Mouse (Mus musculus) G1E-ER4 (cell line): ENCODE data around the gene Wnt8b. TPM values are rescaled to one million over a fixed set of nuclear protein-coding genes. Genes with fewer than 3 reads are reported as not detected.

Experiments
- GATA1 ChIP-seq: IDR thresholded peaks from one replicate; pipeline ENCODE4 v1.8.0; 2012; ENCODE audit warnings: low read length, inconsistent platforms
- polyA plus RNA-seq: library from polyadenylated mRNA; stranded (reverse); fragments of >175 nt; gene quantifications from 2 replicates; pipeline ENCODE4 v1.2.3, GENCODE M21; 2012

The Wnt8b gene
- polyA plus RNA-seq, 1 experiment: not detected

- no peak for TF ChIP-seq GATA1
Observed at GRCm38 (mm10) chr19:44501925-44502324, 8.7 kb downstream of the Wnt8b start.

DNA sequence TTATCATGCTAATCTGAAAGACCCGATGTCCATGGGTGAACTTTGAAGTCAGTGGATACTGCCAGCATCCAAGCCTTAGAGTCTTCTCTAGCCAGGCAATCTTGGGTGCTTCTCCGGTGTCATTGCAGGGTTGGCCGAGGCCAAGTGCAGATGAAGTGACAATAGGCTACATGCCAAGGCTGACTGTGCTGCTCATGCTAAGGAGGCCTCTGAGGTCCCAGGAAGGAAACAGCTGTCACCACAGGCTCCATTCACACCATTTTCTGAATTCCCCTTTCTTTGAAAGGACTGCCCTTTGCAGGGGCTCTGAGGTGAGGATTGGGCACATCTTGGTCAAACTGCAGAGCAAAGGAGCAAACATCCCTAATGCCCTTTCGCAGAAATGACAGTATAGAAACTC, 9.5 kb downstream of the Wnt8b start:
- TF ChIP-seq GATA1: no peak

GRCm38 (mm10) chr19:44510534-44511175, 17.4 kb downstream of the Wnt8b start:
- TF ChIP-seq GATA1: no peak

GRCm38 (mm10) chr19:44511451-44512231, 18.4 kb downstream of the Wnt8b start:
- TF ChIP-seq GATA1: no peak

- no peak for TF ChIP-seq GATA1
Observed at GRCm38 (mm10) chr19:44512601-44513000, 19.3 kb downstream of the Wnt8b start.

DNA sequence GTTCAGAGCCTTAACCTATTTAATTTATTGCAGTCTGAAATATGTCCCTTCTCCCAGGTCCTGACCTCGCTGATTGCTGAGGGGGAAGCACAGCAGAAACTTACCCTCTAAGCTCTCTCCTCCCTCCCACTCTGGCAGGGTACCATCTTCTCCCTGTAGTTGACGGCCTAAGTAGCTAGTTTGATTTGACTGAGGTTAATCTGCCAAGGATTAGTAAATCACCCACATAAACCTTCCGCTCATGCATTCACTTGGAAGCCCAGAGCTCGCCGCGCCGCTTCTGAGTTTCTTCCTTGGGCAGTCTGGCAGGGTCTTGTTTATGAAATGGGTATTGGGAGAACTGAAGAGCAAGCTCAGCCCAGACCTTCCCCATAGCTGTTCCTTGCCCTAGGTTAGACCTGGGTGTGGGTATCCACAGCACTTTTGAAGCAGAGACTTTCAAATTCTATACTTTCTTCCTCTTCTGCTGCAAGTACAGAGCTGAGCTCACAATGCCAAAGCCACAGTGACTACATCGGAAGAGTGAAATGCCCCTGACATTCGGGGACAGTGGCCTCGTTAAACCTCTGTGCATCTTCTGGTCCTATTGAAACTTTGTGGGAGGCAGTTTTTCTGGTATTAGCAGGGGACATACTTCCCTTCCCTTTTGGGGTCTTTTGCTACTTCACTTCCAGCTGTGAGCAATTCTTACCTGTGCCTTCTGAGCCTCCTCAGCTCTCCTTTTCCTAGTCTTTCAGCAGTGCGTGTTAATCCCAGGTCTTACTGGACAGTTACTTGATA, 20.0 kb downstream of the Wnt8b start:
- TF ChIP-seq GATA1: no peak

GRCm38 (mm10) chr19:44513921-44514482, 20.7 kb downstream of the Wnt8b start:
- no peak for TF ChIP-seq GATA1

DNA sequence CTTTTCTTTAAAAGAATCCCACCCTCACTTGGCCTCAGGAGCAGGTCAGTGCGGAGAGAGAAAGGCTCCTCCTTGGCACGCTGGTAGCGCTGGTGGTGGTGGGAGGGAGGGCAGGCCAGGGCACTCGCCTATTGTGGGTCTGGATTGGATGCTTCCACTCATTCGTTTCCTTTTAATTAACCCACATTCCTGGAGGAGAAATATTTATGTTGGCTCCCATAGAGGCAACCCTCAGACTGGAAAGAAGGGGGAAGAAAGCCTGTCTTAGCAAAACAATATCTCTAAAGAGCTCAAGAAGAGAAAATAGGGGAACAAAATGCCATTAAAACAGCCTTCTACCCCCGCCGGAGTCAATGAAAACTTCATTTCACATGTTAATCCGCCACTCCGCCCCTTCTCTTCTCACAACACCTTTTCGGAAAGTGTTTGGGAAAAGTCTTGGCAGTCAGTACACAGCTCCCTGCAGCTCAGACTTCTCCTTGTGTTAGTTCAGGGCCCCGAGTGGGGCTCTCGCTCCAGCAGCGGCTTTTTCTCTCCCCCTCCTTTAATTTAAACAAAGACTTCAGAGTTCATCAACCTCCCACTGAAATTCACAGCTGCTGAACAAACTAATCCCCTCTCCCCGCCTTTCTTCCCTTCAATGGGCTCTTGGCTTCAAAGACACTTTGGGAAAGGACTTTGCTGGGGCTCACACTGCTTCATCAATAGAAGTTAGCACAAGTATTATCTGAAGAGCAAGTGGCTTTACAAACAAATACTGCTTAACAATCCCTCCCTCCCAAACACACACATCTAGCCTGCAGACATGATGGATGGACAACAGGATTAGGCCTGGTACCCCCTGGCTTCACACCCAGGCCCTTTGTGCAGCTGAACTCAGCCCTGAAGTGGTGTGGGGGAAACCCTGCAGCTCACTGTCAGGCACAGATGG, 21.5 kb downstream of the Wnt8b start:
- TF ChIP-seq GATA1: no peak

DNA sequence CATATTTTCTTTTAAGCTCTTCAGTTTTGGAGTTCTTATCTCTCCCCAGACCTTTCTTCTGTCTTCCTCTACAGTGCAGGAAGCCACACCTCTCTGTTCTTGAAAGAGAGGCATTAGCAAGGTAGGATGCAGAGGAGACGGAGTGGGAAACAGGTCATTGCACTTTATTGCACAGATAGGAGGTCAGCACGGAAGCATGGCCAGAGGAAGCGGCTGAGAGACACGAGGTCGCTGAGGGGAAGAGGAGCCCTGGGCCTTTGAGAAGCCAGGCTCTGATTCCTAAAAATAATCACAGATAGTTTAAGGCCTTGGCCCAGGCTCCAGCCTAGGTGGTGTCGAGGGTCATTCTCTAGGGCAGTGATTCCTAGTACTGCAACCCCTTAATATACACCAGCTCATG, 22.5 kb downstream of the Wnt8b start:
- no peak for TF ChIP-seq GATA1

DNA sequence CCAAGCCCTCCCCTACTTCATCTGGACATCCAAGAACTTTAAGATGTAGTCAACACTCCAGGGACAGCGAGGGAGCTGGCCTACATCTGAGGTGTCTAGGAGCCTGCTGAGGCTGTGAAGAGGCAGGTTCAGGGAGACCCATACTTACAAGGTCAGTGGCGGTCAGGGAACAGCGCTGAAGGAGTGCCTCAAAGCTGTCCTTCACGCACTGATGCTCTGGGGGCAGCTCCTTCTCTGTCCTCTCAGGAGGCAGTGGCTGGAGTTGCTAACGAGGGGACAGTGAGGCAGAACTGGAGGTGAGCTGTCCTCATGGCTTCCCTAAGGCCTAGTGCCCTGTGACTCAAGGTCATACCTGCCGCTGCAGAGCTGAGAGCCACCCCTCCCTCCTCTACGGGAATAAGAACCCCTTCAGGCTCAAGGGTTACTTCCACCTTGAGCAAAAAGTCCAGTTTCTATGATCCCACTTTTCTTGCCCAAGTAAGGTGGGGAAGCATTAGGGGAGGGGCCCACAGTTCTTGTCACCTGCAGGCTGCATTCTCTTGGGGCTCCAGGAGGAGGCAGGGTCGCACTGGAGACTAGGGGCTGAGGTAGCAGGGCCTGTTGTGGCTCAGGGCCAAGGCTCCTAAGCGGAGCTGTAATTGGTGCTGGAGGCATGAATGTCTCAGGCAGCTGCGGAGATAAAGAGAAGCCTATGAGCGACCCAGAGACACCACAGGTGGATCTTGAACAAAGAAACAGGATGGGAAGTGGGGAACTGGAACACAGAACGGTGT, 24.9 kb downstream of the Wnt8b start:
- no peak for TF ChIP-seq GATA1

DNA sequence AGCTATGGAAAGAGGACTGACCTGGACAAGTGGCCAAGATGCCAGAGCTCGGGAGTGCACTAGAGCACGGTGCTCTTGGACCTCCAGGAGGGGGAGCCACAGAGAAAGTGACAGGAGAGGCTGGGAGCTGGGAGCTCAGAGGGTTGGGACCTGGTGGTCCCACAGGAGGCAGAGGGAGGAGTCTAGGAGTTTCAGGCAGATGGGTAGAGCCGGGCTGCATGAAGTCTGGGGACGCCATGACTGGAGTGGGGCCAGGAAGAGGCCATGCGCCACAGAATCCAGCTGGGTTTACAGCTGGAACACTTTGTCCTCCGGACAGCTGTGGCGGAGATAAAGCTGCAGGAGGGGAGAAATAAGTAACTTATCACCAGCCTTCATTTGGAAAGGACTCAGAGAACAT, 25.9 kb downstream of the Wnt8b start:
- TF ChIP-seq GATA1: no peak

DNA sequence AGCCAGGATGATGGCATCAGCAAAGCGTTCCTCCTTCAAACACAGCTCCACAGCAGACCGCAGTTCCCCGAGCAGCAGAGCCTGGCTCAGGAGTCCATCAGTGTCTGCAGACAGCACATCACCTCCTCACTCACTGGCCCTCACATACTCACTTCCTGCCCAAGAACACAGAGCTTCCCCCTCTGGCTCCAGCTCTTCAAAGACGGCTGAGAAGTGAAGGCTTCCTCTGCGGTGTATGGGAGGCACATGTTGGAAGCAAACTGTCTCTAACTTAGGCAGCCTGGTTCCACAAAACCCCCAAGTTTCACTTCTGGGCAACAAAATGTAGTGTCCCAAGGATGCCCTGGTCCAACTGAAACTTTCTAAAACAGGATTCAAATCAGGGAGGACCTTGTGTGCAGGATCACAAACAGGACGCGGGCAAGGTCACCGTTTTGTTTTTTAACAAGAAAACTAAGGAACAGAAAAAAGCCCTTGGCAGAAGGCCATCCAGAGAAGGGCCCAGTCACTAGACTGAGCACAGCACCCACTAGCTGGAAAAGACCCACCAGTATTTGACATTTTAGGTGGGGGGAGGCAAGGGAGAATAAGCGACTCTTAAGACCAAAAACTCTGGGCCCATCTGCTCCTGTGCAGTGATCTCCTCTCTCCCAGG, 32.4 kb downstream of the Wnt8b start:
- no peak for TF ChIP-seq GATA1

DNA sequence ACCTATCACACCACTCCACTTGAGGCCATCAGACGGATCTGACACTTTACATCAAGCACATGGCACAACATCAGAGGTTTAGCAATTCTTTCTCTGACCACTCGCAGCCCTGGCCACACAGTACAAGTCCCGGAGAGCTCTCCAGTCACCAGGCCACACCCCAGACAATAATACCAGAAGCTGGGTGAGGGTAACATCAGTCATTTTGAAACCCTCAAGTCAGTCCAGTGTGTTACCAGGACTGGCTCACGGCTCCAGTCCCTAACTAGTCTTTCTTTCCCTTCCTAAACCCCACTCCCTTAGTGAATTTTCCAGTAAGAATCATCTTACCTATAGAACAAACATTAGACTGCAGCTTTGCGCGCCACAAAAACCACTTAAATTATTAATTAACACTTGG, 36.7 kb downstream of the Wnt8b start:
- TF ChIP-seq GATA1: no peak

DNA sequence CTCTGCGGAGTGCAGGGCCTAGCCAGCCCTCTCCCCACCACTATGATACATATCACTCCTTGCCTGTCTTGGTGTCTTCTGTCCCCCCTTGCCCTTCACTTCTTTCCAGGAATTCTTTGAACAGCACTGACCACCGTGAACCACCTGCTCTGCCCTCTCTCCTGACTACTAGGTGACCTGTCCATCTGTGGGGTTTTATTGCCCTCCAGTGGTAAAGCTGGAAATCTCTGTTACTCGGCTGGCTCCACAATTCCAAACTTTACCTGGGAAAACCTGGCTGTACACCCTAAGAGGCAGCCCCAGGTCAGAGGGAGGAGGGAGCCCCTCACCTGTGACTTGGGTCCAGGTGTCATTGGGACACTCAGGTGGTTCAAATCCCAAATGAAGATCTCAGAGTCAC, 42.1 kb downstream of the Wnt8b start:
- no peak for TF ChIP-seq GATA1

GRCm38 (mm10) chr19:44537416-44537815, 44.1 kb downstream of the Wnt8b start:
- no peak for TF ChIP-seq GATA1
